Mouse (Mus musculus): Measurements from ENCODE around the gene Topbp1. TPM values are rescaled to one million over a fixed set of nuclear protein-coding genes. Genes with fewer than 3 reads are reported as not detected.
"Not testable (repeated sequence)": the region's sequence is repeated elsewhere in the genome, so short reads cannot be mapped to it uniquely, and the experiment has no call there.

The Topbp1 gene
- polyA plus RNA-seq, 1 experiment from 2014 or later: 32.0 TPM

- Histone ChIP-seq H3K4me3 (replicated peaks) (no peak overlapping the region), H3K9me3 (no peaks in the 10 kb centered on the region), H3K36me3 (no peaks in the 10 kb centered on the region), H3K27me3 (no peaks in the 10 kb centered on the region), H3K27ac (no peak overlapping the region), H3K4me1 (replicated peaks) (peaks cover 24% of the 10 kb centered on the region), H3K4me2 (replicated peaks) (no peak overlapping the region), H3K9ac (replicated peaks) (no peak overlapping the region)
- no peak for ATAC-seq
- 83% methylated on average over 4 of the region's 4 CpGs for whole genome bisulfite sequencing
Measured at GRCm38 (mm10) chr9:103302239-103302638, 2.8 kb upstream of the Topbp1 start.

- no peak overlapping the region for H3K4me3 ChIP-seq (replicated peaks)
- WGBS: 58% methylated on average over 3 of the region's 3 CpGs
- 0 out of 2 replicates have a peak, but pooled peaks have one; percentile 22 for ATAC-seq
- H3K27ac ChIP-seq: no peak overlapping the region
- H3K9me3 ChIP-seq: no peaks in the 10 kb centered on the region
- H3K27me3 ChIP-seq: no peaks in the 10 kb centered on the region
- peaks cover 26% of the 10 kb centered on the region for H3K4me1 ChIP-seq (replicated peaks)
- H3K4me2 ChIP-seq (replicated peaks): no peak overlapping the region
- H3K36me3 ChIP-seq: no peaks in the 10 kb centered on the region
- H3K9ac ChIP-seq (replicated peaks): no peak overlapping the region
Measured at GRCm38 (mm10) chr9:103302666-103303065, 2.3 kb upstream of the Topbp1 start.

GRCm38 (mm10) chr9:103305332-103306041, 472 bp downstream of the Topbp1 start:
- Histone ChIP-seq H3K27me3 (no peaks in the 10 kb centered on the region), H3K9ac (replicated peaks) (peak overlapping the region; percentile 78), H3K9me3 (no peaks in the 10 kb centered on the region), H3K4me3 (replicated peaks) (peak overlapping the region; percentile 91), H3K4me2 (replicated peaks) (peak overlapping the region; percentile 87), H3K27ac (peak overlapping the region; percentile 86; the same call in 1 of the 2 replicates), H3K4me1 (replicated peaks) (peaks cover 29% of the 10 kb centered on the region), H3K36me3 (peaks cover 20% of the 10 kb centered on the region)
- ATAC-seq: peak; percentile 83
- under 1% methylated on average over 40 of the region's 40 CpGs for WGBS

GRCm38 (mm10) chr9:103309832-103310231, 4.8 kb downstream of the Topbp1 start:
- Histone ChIP-seq H3K4me1 (replicated peaks) (peaks cover 23% of the 10 kb centered on the region), H3K4me2 (replicated peaks) (no peak overlapping the region), H3K9me3 (no peaks in the 10 kb centered on the region), H3K4me3 (replicated peaks) (no peak overlapping the region), H3K27ac (no peak overlapping the region), H3K27me3 (no peaks in the 10 kb centered on the region), H3K9ac (replicated peaks) (no peak overlapping the region), H3K36me3 (peaks cover 51% of the 10 kb centered on the region)
- WGBS: 92% methylated on average over 6 of the region's 6 CpGs
- ATAC-seq: no peak

GRCm38 (mm10) chr9:103324678-103325077, 19.7 kb downstream of the Topbp1 start:
- no peak overlapping the region for H3K4me3 ChIP-seq (replicated peaks)
- ATAC-seq: no peak
- peaks cover 85% of the 10 kb centered on the region for H3K36me3 ChIP-seq

GRCm38 (mm10) chr9:103326449-103326848, 21.4 kb downstream of the Topbp1 start:
- H3K4me1 ChIP-seq (replicated peaks): no peaks in the 10 kb centered on the region
- 95% methylated on average over 9 of the region's 9 CpGs for WGBS
- H3K4me3 ChIP-seq (replicated peaks): no peak overlapping the region
- no peaks in the 10 kb centered on the region for H3K27me3 ChIP-seq
- no peak for ATAC-seq
- H3K4me2 ChIP-seq (replicated peaks): no peak overlapping the region
- no peak overlapping the region for H3K9ac ChIP-seq (replicated peaks)
- H3K9me3 ChIP-seq: no peaks in the 10 kb centered on the region
- peaks cover 77% of the 10 kb centered on the region for H3K36me3 ChIP-seq
- no peak overlapping the region for H3K27ac ChIP-seq

More at GRCm38 (mm10) chr9:103324678-103325077, 19.7 kb downstream of the Topbp1 start:
- H3K4me2 ChIP-seq (replicated peaks): no peak overlapping the region
- H3K9me3 ChIP-seq: no peaks in the 10 kb centered on the region
- no peak overlapping the region for H3K9ac ChIP-seq (replicated peaks)
- no peaks in the 10 kb centered on the region for H3K27me3 ChIP-seq
- 93% methylated on average over 1 of the region's 2 CpGs for WGBS
- no peaks in the 10 kb centered on the region for H3K4me1 ChIP-seq (replicated peaks)
- no peak overlapping the region for H3K27ac ChIP-seq

- WGBS: 95% methylated on average over 6 of the region's 6 CpGs
- H3K36me3 ChIP-seq: peaks cover 74% of the 10 kb centered on the region
Measured at GRCm38 (mm10) chr9:103332663-103333062, 27.6 kb downstream of the Topbp1 start.

GRCm38 (mm10) chr9:103336912-103337311, 31.9 kb downstream of the Topbp1 start:
- Histone ChIP-seq H3K4me2 (replicated peaks) (no peak overlapping the region), H3K4me1 (replicated peaks) (no peaks in the 10 kb centered on the region), H3K27me3 (no peaks in the 10 kb centered on the region), H3K36me3 (peaks cover 74% of the 10 kb centered on the region), H3K27ac (no peak overlapping the region), H3K9me3 (no peaks in the 10 kb centered on the region), H3K4me3 (replicated peaks) (no peak overlapping the region), H3K9ac (replicated peaks) (no peak overlapping the region)
- no peak for ATAC-seq

More at GRCm38 (mm10) chr9:103332663-103333062, 27.6 kb downstream of the Topbp1 start:
- no peak overlapping the region for H3K27ac ChIP-seq
- H3K4me3 ChIP-seq (replicated peaks): no peak overlapping the region
- no peak overlapping the region for H3K4me2 ChIP-seq (replicated peaks)
- no peak overlapping the region for H3K9ac ChIP-seq (replicated peaks)
- no peak for ATAC-seq
- no peaks in the 10 kb centered on the region for H3K27me3 ChIP-seq
- H3K9me3 ChIP-seq: no peaks in the 10 kb centered on the region
- no peaks in the 10 kb centered on the region for H3K4me1 ChIP-seq (replicated peaks)

GRCm38 (mm10) chr9:103347045-103347444, 42.0 kb downstream of the Topbp1 start:
- H3K4me1 ChIP-seq (replicated peaks): no peaks in the 10 kb centered on the region
- WGBS: 93% methylated on average over 4 of the region's 4 CpGs
- H3K4me2 ChIP-seq (replicated peaks): no peak overlapping the region
- H3K27me3 ChIP-seq: no peaks in the 10 kb centered on the region
- no peak overlapping the region for H3K27ac ChIP-seq
- H3K36me3 ChIP-seq: peaks cover 56% of the 10 kb centered on the region
- H3K4me3 ChIP-seq (replicated peaks): no peak overlapping the region
- no peak overlapping the region for H3K9ac ChIP-seq (replicated peaks)
- no peaks in the 10 kb centered on the region for H3K9me3 ChIP-seq
- no peak for ATAC-seq

GRCm38 (mm10) chr9:103347996-103348490, 43.0 kb downstream of the Topbp1 start:
- Histone ChIP-seq H3K4me1 (replicated peaks) (no peaks in the 10 kb centered on the region), H3K36me3 (peaks cover 53% of the 10 kb centered on the region), H3K4me3 (replicated peaks) (no peak overlapping the region), H3K9me3 (no peaks in the 10 kb centered on the region), H3K9ac (replicated peaks) (no peak overlapping the region), H3K27ac (no peak overlapping the region), H3K4me2 (replicated peaks) (no peak overlapping the region), H3K27me3 (no peaks in the 10 kb centered on the region)
- ATAC-seq: no peak
- 79% methylated on average over 1 of the region's 1 CpGs for WGBS

GRCm38 (mm10) chr9:103348791-103349190, 43.8 kb downstream of the Topbp1 start:
- Histone ChIP-seq H3K27me3 (no peaks in the 10 kb centered on the region), H3K4me1 (replicated peaks) (no peaks in the 10 kb centered on the region), H3K4me2 (replicated peaks) (no peak overlapping the region), H3K4me3 (replicated peaks) (no peak overlapping the region), H3K9me3 (no peaks in the 10 kb centered on the region), H3K9ac (replicated peaks) (no peak overlapping the region), H3K36me3 (peaks cover 47% of the 10 kb centered on the region), H3K27ac (no peak overlapping the region)
- ATAC-seq: no peak

GRCm38 (mm10) chr9:103353500-103354260, 48.7 kb downstream of the Topbp1 start:
- ATAC-seq; H3K27ac ChIP-seq; H3K4me3 ChIP-seq (replicated peaks); H3K9me3 ChIP-seq; H3K27me3 ChIP-seq; H3K4me2 ChIP-seq (replicated peaks); H3K4me1 ChIP-seq (replicated peaks); H3K9ac ChIP-seq (replicated peaks): not testable (repeated sequence)
- 88% methylated on average over 7 of the region's 7 CpGs for WGBS
- H3K36me3 ChIP-seq: peaks cover 45% of the 10 kb centered on the region

Measured in midbrain, embryonic 13.5 days (tissue).